Mouse (Mus musculus) cortical plate, adult 2 months (tissue): ENCODE data around the gene Adam6b.

ENCODE experiments used
- CTCF ChIP-seq: fragments of 200-500 bp; IDR thresholded peaks from 2 replicates; pipeline ENCODE4 v1.5.1; 2011; ENCODE audit warnings: mild to moderate bottlenecking, control low read depth, low read length; ENCODE audit not compliant: insufficient read depth; ENCODE audit errors: extremely low read depth
- POLR2A ChIP-seq: fragments of 200-500 bp; IDR thresholded peaks from 2 replicates; pipeline ENCODE4 v1.6.1; 2011; ENCODE audit warnings: mild to moderate bottlenecking, low read length, control low read depth; ENCODE audit not compliant: insufficient read depth; ENCODE audit errors: extremely low read depth

- TF ChIP-seq CTCF, result no peak
- no peak for TF ChIP-seq POLR2A
Observed at GRCm38 (mm10) chr12:113476164-113476563, 13.1 kb upstream of the Adam6b start.
